In the genomic region with DNA sequence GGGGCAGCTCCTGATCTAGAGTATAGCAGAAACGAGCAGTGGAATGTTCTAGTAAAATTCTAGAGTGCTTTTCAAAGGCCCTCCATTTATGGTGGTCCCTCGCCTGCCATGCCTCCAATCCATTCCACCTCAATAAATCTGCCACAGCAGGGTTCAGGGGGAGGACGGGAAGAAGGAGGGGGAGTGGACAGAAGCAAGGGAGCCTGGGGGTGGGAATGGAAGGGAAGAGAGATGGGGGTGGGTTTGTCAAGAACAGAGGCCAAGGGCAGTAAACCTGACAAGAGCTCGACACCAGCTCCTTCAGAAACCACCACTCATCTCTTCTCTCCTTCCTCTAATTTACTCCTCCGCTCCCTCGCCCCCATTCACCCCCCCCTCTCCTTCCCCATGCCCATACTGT, we compare ENCODE assay signal across 19 mouse cellular contexts. TPM values are rescaled to one million over a fixed set of nuclear protein-coding genes. Genes with fewer than 3 reads are reported as not detected.
DNase-seq lines count a peak whose midpoint lies in the region; ATAC-seq lines count a peak whose summit lies in the region.
"Had no signal": no experiment of that assay in that cellular context is flagged by ENCODE, and none has a peak within 500 bp of the region (broad histone marks: within the 10 kb centered on the region; RNA-seq: fewer than 3 reads in every experiment).

No protein-coding gene starts in this region.

- H3K9me3 ChIP-seq in forebrain, embryonic 13.5 days (replicated peaks): peaks cover 4% of the 10 kb centered on the region
- H3K9me3 ChIP-seq in forebrain, embryonic 10.5 days: peaks cover 4% of the 10 kb centered on the region
- 0 out of 2 replicates have a peak, but pooled peaks cover 2% of the 10 kb centered on the region for H3K9me3 ChIP-seq in forebrain, embryonic 14.5 days (replicated peaks; ENCODE audit: control insufficient read depth, low read length)
- H3K9me3 ChIP-seq: embryonic facial prominence, embryonic 15.5 days; hindbrain, embryonic 12.5 days had no signal

- ATAC-seq in forebrain, embryonic 13.5 days: no peak
- no peak for ATAC-seq in forebrain, embryonic 14.5 days
- ATAC-seq: activated CD4-positive, CD25-positive, alpha-beta regulatory T cell, adult 4 months; liver, postnatal 0 days; midbrain, embryonic 16.5 days had no signal

- no peaks in the 10 kb centered on the region for H3K27me3 ChIP-seq in forebrain, embryonic 13.5 days
- H3K27me3 ChIP-seq in forebrain, embryonic 10.5 days (ENCODE audit: poor library complexity, severe bottlenecking): no peaks in the 10 kb centered on the region
- H3K27me3 ChIP-seq in forebrain, embryonic 14.5 days (replicated peaks; ENCODE audit: control insufficient read depth, insufficient read depth, low read length): no peaks in the 10 kb centered on the region
- H3K27me3 ChIP-seq: embryonic facial prominence, embryonic 15.5 days; hindbrain, embryonic 12.5 days had no signal

- 47% methylated on average over 5 of the region's 6 CpGs for WGBS in forebrain, embryonic 13.5 days
- WGBS in forebrain, embryonic 10.5 days: 79% methylated on average over 6 of the region's 6 CpGs
- 46% methylated on average over 5 of the region's 6 CpGs for WGBS in forebrain, embryonic 14.5 days

- H3K4me3 ChIP-seq in forebrain, embryonic 13.5 days: no peak overlapping the region
- H3K4me3 ChIP-seq in forebrain, embryonic 10.5 days: no peak overlapping the region
- H3K4me3 ChIP-seq in forebrain, embryonic 14.5 days (ENCODE audit: low read depth, low read length): no peak overlapping the region
- H3K4me3 ChIP-seq: embryonic facial prominence, embryonic 15.5 days; hindbrain, embryonic 12.5 days; layer of hippocampus, adult 2 months; megakaryocyte, embryonic 14.5 days had no signal

- peak overlapping the region; percentile 31; the same call in 1 of the 2 replicates for H3K27ac ChIP-seq in forebrain, embryonic 13.5 days
- no peak overlapping the region for H3K27ac ChIP-seq in forebrain, embryonic 10.5 days
- H3K27ac ChIP-seq in forebrain, embryonic 14.5 days (ENCODE audit: low read depth, low read length): peak overlapping the region; percentile 60; the same call in 1 of the 2 replicates
- H3K27ac ChIP-seq: embryonic facial prominence, embryonic 15.5 days; hindbrain, embryonic 12.5 days had no signal

- no peak overlapping the region for H3K4me2 ChIP-seq in forebrain, embryonic 13.5 days
- H3K4me2 ChIP-seq in forebrain, embryonic 14.5 days (ENCODE audit: low read length): no peak overlapping the region
- H3K4me2 ChIP-seq: embryonic facial prominence, embryonic 15.5 days; hindbrain, embryonic 12.5 days had no signal

- H3K36me3 ChIP-seq in forebrain, embryonic 13.5 days (ENCODE audit: poor library complexity, severe bottlenecking): peaks cover 4% of the 10 kb centered on the region; the same call in 1 of the 2 replicates
- H3K36me3 ChIP-seq in forebrain, embryonic 10.5 days (replicated peaks): no peaks in the 10 kb centered on the region
- H3K36me3 ChIP-seq in forebrain, embryonic 14.5 days (ENCODE audit: control insufficient read depth, insufficient read depth, low read length): no peaks in the 10 kb centered on the region
- H3K36me3 ChIP-seq: embryonic facial prominence, embryonic 15.5 days; G1E; hindbrain, embryonic 12.5 days had no signal

- H3K4me1 ChIP-seq in forebrain, embryonic 13.5 days: peaks cover 47% of the 10 kb centered on the region
- peaks cover 32% of the 10 kb centered on the region for H3K4me1 ChIP-seq in forebrain, embryonic 10.5 days
- H3K4me1 ChIP-seq in forebrain, embryonic 14.5 days (ENCODE audit: control insufficient read depth, insufficient read depth, low read length): peaks cover 33% of the 10 kb centered on the region
- H3K4me1 ChIP-seq: megakaryocyte, embryonic 14.5 days had no signal

- no peak overlapping the region for H3K9ac ChIP-seq in forebrain, embryonic 13.5 days
- H3K9ac ChIP-seq in forebrain, embryonic 14.5 days (ENCODE audit: low read length): no peak overlapping the region
- H3K9ac ChIP-seq: embryonic facial prominence, embryonic 15.5 days; hindbrain, embryonic 12.5 days; liver, postnatal 0 days had no signal

- DNase-seq in forebrain, embryonic 10.5 days (ENCODE audit: extremely low spot score, low spot score): no peak
- peak; percentile 15 for DNase-seq in kidney, postnatal 10 days
- DNase-seq in kidney, adult 9 months: no peak
- no peak for DNase-seq in forebrain, embryonic 14.5 days (ENCODE audit: low spot score)
- peak; percentile 31 for DNase-seq in mesoderm, embryonic 11.5 days (ENCODE audit: low read depth, low spot score)
- DNase-seq in thymus, postnatal 4 days: no peak
- DNase-seq: adrenal gland, postnatal 10 days; cerebellum, adult 9-10 months; layer of hippocampus, postnatal 36 days; liver, postnatal 0 days; thymus, postnatal 14 days had no signal

RNA-seq across cellular contexts. Expression of gene Bfsp2, which starts 42.8 kb away (rescaled TPM):
- 1.8 and 2.5 TPM in 2 replicates for polyA plus RNA-seq in forebrain, embryonic 13.5 days (2015; fragmentation: Nextera tagmentation; extraction: Ambion mirVana)
- 0.59 and 0.79 TPM in 2 replicates for polyA plus RNA-seq in forebrain, embryonic 10.5 days (2016; fragmentation: Nextera tagmentation; extraction: Ambion mirVana)
- polyA plus RNA-seq in forebrain, embryonic 14.5 days (2014; fragmentation: Nextera tagmentation; extraction: Ambion mirVana): 1.5 and 1.7 TPM in 2 replicates
- polyA plus RNA-seq: G1E had no signal

Comparison
In these comparisons a context has a peak if more than half of its experiments do, and no peak if none do; other contexts are left out.
1. DNase-seq: peak in kidney, postnatal 10 days (single experiment) and mesoderm, embryonic 11.5 days (single experiment); none in forebrain, embryonic 10.5 days (single experiment), kidney, adult 9 months (single experiment), forebrain, embryonic 14.5 days (single experiment) and thymus, postnatal 4 days (single experiment).